Mouse (Mus musculus): ENCODE data around the gene Il1a.
A peak's percentile ranks its signal among the peaks of the same experiment; 100 is the strongest.

The Il1a gene

GRCm38 (mm10) chr2:129261151-129261794, 48.5 kb downstream of the Il1a start:
- no peak for DNase-seq

- DNase-seq = no peak
Measured at GRCm38 (mm10) chr2:129260646-129261045, 49.1 kb downstream of the Il1a start.

- peak; percentile 84 for DNase-seq
Measured at GRCm38 (mm10) chr2:129258475-129259211, 51.1 kb downstream of the Il1a start.

- no peak for DNase-seq
Measured at GRCm38 (mm10) chr2:129258056-129258455, 51.7 kb downstream of the Il1a start.

GRCm38 (mm10) chr2:129256006-129256405, 53.8 kb downstream of the Il1a start:
- no peak for DNase-seq

GRCm38 (mm10) chr2:129254076-129254475, 55.7 kb downstream of the Il1a start:
- DNase-seq = no peak

- peak; percentile 67 for DNase-seq
Measured at GRCm38 (mm10) chr2:129253631-129253970, 56.2 kb downstream of the Il1a start.

- DNase-seq = no peak
Measured at GRCm38 (mm10) chr2:129252836-129253630, 56.7 kb downstream of the Il1a start.

Measured in kidney, adult 9 months (tissue).